Mouse (Mus musculus) CD4-positive helper T cell, adult 2 months (primary cell): ENCODE results near the gene Arid3b.

Experiments used
- DNase-seq: peaks from one replicate; pipeline ENCODE4 v3.0.0-alpha.2; 2012; ENCODE audit warnings: low read depth, missing footprints, low spot score

Arid3b gene

GRCm38 (mm10) chr9:57829812-57830557, 6.6 kb downstream of the Arid3b start:
- DNase-seq: no peak

- no peak for DNase-seq
These were observed 13.2 kb downstream of the Arid3b start for GRCm38 (mm10) chr9:57823397-57823796.

GRCm38 (mm10) chr9:57822812-57823211, 13.8 kb downstream of the Arid3b start:
- no peak for DNase-seq

- no peak for DNase-seq
These were observed 16.2 kb downstream of the Arid3b start for GRCm38 (mm10) chr9:57820186-57821080.

- DNase-seq: no peak
These were observed 19.3 kb downstream of the Arid3b start for GRCm38 (mm10) chr9:57817220-57817667.

- no peak for DNase-seq
These were observed 21.7 kb downstream of the Arid3b start for GRCm38 (mm10) chr9:57814866-57815265.

- DNase-seq: no peak
These were observed 22.6 kb downstream of the Arid3b start for GRCm38 (mm10) chr9:57814014-57814413.

GRCm38 (mm10) chr9:57811793-57812733, 24.5 kb downstream of the Arid3b start:
- DNase-seq: no peak

GRCm38 (mm10) chr9:57810691-57811090, 25.9 kb downstream of the Arid3b start:
- no peak for DNase-seq

- DNase-seq: no peak
These were observed 27.8 kb downstream of the Arid3b start for GRCm38 (mm10) chr9:57808771-57809310.

- no peak for DNase-seq
These were observed 29.4 kb downstream of the Arid3b start for GRCm38 (mm10) chr9:57807174-57807651.

GRCm38 (mm10) chr9:57806066-57806481, 30.5 kb downstream of the Arid3b start:
- no peak for DNase-seq

- no peak for DNase-seq
These were observed 31.4 kb downstream of the Arid3b start for GRCm38 (mm10) chr9:57805087-57805737.

GRCm38 (mm10) chr9:57803839-57804238, 32.8 kb downstream of the Arid3b start:
- DNase-seq: no peak

GRCm38 (mm10) chr9:57803047-57803446, 33.5 kb downstream of the Arid3b start:
- no peak for DNase-seq

GRCm38 (mm10) chr9:57800325-57800975, 36.1 kb downstream of the Arid3b start:
- DNase-seq: no peak

- DNase-seq: no peak
These were observed 37.8 kb downstream of the Arid3b start for GRCm38 (mm10) chr9:57798725-57799253.

GRCm38 (mm10) chr9:57797456-57797855, 39.1 kb downstream of the Arid3b start:
- DNase-seq: no peak

GRCm38 (mm10) chr9:57789733-57790132, 46.9 kb downstream of the Arid3b start:
- no peak for DNase-seq

GRCm38 (mm10) chr9:57782656-57783055, 53.9 kb downstream of the Arid3b start:
- no peak for DNase-seq
